Mouse (Mus musculus) midbrain, embryonic 11.5 days (tissue): ENCODE measurements at regions not wholly inside any gene's neighbourhood (a gene's known extent, or its start where the extent isn't known, plus 50 kb on each side); places are given as distances from the start of the nearest gene placed in this dataset.

ENCODE experiments used
- ATAC-seq: fragments of 200-750 bp; cut with Nextera tagmentation; 2 replicates; pipeline ENCODE4 v1.8.0; 2017; ENCODE audit warnings: moderate TSS enrichment, moderate library complexity; ENCODE audit not compliant: low FRiP score
- DNase-seq: peaks from one replicate; pipeline ENCODE4 v3.0.0; 2015; ENCODE audit warnings: low spot score; ENCODE audit errors: missing footprints
- H3K27ac ChIP-seq: fragments of 300-500 bp; sonication (generic); 2 replicates; pipeline ENCODE4 v1.5.1; 2014; ENCODE audit warnings: low read depth, low read length
- H3K27me3 ChIP-seq: fragments of 300-500 bp; sonication (generic); 2 replicates; pipeline ENCODE4 v1.6.1; 2014; ENCODE audit warnings: mild to moderate bottlenecking, low read length, moderate library complexity, mixed read lengths; ENCODE audit not compliant: control insufficient read depth, insufficient read depth
- H3K36me3 ChIP-seq: fragments of 300-500 bp; sonication (generic); 2 replicates; pipeline ENCODE4 v1.6.1; 2014; ENCODE audit warnings: mild to moderate bottlenecking, low read length, moderate library complexity, mixed read lengths; ENCODE audit not compliant: control insufficient read depth, insufficient read depth
- H3K4me1 ChIP-seq: fragments of 300-500 bp; sonication (generic); 2 replicates; pipeline ENCODE4 v1.6.1; 2014; ENCODE audit warnings: low read length; ENCODE audit not compliant: control insufficient read depth, insufficient read depth
- H3K4me2 ChIP-seq: fragments of 300-500 bp; sonication (generic); 2 replicates; pipeline ENCODE4 v1.6.1; 2014; ENCODE audit warnings: mild to moderate bottlenecking, moderate library complexity
- H3K4me3 ChIP-seq: fragments of 300-500 bp; sonication (generic); 2 replicates; pipeline ENCODE4 v1.5.1; 2014; ENCODE audit warnings: low read depth, low read length
- H3K9ac ChIP-seq: fragments of 300-500 bp; sonication (generic); 2 replicates; pipeline ENCODE4 v1.6.1; 2014; ENCODE audit warnings: low read length
- H3K9me3 ChIP-seq: fragments of 300-500 bp; sonication (generic); 2 replicates; pipeline ENCODE4 v1.6.1; 2016; ENCODE audit warnings: low read length; ENCODE audit not compliant: control insufficient read depth
- WGBS: fragments of 180-500 bp; shearing (Covaris S2); extraction: QIAGEN DNeasy Blood & Tissue Kit; methylation state at CpG from one replicate; pipeline ENCODE4 v1.1.7; 2014; 5-methylcytosine and 5-hydroxymethylcytosine counted together

DNA sequence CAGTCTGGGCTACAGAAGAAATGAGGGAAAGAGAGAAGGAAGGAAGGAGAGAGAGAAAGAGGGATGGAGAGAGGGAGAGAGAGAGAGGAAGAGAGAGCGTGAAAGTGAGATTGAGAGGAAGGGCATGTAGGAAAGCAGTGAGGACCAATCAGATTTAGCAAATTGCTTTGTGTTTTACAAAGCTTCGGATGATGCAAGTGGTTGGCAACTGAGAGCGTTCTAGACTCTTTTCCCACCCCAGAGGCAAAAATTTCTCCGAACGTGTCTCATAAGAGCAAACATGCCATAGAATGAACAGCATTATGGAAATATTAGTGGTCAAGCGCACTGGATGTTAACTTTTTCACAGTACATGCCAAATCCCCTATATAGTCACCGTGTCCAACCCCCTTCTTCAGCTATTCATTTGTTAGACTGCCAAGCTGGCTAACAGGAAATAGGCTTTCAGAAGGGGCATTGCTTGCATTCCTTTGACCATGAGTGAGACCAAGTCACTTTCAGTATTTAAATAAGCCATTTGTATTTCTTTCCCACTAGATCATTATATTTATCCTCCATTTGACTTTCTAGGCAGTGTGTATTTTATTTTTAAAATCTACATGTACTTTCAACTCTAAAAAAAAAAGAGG lies 139.7 kb upstream of the Foxa2 start:
- 89% methylated on average over 7 of the region's 7 CpGs for WGBS

GRCm38 (mm10) chr2:148188865-148189264 lies 142.1 kb upstream of the Foxa2 start:
- no peaks in the 10 kb centered on the region for H3K4me1 ChIP-seq
- DNase-seq (peak; percentile 44), ATAC-seq (no peak)
- H3K27me3 ChIP-seq: no peaks in the 10 kb centered on the region
- no peak overlapping the region for H3K27ac ChIP-seq
- no peaks in the 10 kb centered on the region for H3K36me3 ChIP-seq
- H3K4me3 ChIP-seq: no peak overlapping the region
- H3K9me3 ChIP-seq: no peaks in the 10 kb centered on the region
- 87% methylated on average over 2 of the region's 2 CpGs for WGBS
- no peak overlapping the region for H3K9ac ChIP-seq
- no peak overlapping the region for H3K4me2 ChIP-seq

More for the DNA sequence above, 139.7 kb upstream of the Foxa2 start:
- Histone ChIP-seq H3K9me3 (no peaks in the 10 kb centered on the region), H3K27me3 (no peaks in the 10 kb centered on the region), H3K4me3 (no peak overlapping the region), H3K36me3 (no peaks in the 10 kb centered on the region), H3K9ac (no peak overlapping the region), H3K27ac (no peak overlapping the region), H3K4me1 (no peaks in the 10 kb centered on the region), H3K4me2 (no peak overlapping the region)
- ATAC-seq (no peak), DNase-seq (peak; percentile 56)

DNA sequence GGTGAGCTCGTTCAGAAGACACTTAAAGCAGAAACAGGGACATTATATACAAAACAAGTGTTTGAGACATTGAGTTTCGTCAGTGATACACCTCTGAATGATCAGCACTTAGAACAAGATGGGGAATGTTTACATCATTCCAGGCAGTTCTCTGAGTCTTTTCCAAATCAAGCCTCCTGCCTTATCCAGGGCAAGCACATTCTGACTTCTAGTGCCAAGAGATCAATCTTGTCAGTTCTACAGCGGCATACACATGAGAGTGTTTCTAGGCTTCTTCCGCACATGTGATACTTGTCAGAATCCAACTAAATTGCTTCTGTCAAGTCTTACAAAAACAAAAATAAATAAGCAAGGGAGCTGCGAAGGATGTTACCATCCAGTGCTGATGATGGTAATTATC lies 142.5 kb upstream of the Foxa2 start:
- no peak for DNase-seq
- no peak overlapping the region for H3K4me3 ChIP-seq
- no peaks in the 10 kb centered on the region for H3K27me3 ChIP-seq
- no peak overlapping the region for H3K27ac ChIP-seq
- no peaks in the 10 kb centered on the region for H3K36me3 ChIP-seq
- no peaks in the 10 kb centered on the region for H3K9me3 ChIP-seq
- H3K9ac ChIP-seq: no peak overlapping the region
- 76% methylated on average over 5 of the region's 5 CpGs for WGBS
- no peaks in the 10 kb centered on the region for H3K4me1 ChIP-seq
- no peak for ATAC-seq
- H3K4me2 ChIP-seq: no peak overlapping the region

DNA sequence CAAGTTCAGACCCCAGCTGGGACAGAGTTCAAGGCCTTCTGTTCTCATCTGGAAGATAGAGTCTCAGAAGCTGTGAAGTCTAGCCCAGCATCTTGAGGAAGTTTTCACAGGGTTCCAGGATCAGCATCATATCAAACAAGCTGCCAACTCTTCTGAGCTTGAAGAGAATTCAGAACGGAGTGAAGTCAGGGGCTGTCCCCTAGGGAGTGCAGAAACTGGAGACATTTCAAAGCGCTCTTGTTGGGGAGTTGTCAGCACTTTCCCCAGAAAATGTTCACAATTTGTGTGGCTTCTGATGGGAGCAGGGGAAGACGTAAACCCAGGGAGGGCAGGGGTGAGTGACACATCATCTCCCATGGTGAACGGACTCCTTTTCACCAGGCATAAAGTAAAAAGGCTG lies 146.2 kb upstream of the Foxa2 start:
- WGBS: 65% methylated on average over 4 of the region's 4 CpGs

GRCm38 (mm10) chr2:148197375-148198015 lies 150.7 kb upstream of the Foxa2 start:
- H3K36me3 ChIP-seq: no peaks in the 10 kb centered on the region
- no peaks in the 10 kb centered on the region for H3K4me1 ChIP-seq
- no peaks in the 10 kb centered on the region for H3K27me3 ChIP-seq
- WGBS: 81% methylated on average over 7 of the region's 7 CpGs
- no peak overlapping the region for H3K4me2 ChIP-seq
- H3K27ac ChIP-seq: no peak overlapping the region
- no peaks in the 10 kb centered on the region for H3K9me3 ChIP-seq
- no peak overlapping the region for H3K9ac ChIP-seq
- DNase-seq (peak; percentile 75), ATAC-seq (no peak)
- no peak overlapping the region for H3K4me3 ChIP-seq

More for the DNA sequence above, 146.2 kb upstream of the Foxa2 start:
- H3K9me3 ChIP-seq: no peaks in the 10 kb centered on the region
- no peaks in the 10 kb centered on the region for H3K4me1 ChIP-seq
- H3K36me3 ChIP-seq: no peaks in the 10 kb centered on the region
- H3K4me3 ChIP-seq: no peak overlapping the region
- DNase-seq (peak; percentile 12), ATAC-seq (no peak)
- H3K9ac ChIP-seq: no peak overlapping the region
- H3K27me3 ChIP-seq: no peaks in the 10 kb centered on the region
- H3K27ac ChIP-seq: no peak overlapping the region
- no peak overlapping the region for H3K4me2 ChIP-seq

GRCm38 (mm10) chr2:148206633-148207032 lies 159.9 kb upstream of the Foxa2 start:
- Histone ChIP-seq H3K27ac (no peak overlapping the region), H3K9me3 (no peaks in the 10 kb centered on the region), H3K36me3 (no peaks in the 10 kb centered on the region), H3K4me3 (no peak overlapping the region), H3K4me2 (no peak overlapping the region), H3K9ac (no peak overlapping the region), H3K27me3 (no peaks in the 10 kb centered on the region), H3K4me1 (no peaks in the 10 kb centered on the region)
- 28% methylated on average over 1 of the region's 1 CpGs for WGBS
- ATAC-seq (no peak), DNase-seq (no peak)

DNA sequence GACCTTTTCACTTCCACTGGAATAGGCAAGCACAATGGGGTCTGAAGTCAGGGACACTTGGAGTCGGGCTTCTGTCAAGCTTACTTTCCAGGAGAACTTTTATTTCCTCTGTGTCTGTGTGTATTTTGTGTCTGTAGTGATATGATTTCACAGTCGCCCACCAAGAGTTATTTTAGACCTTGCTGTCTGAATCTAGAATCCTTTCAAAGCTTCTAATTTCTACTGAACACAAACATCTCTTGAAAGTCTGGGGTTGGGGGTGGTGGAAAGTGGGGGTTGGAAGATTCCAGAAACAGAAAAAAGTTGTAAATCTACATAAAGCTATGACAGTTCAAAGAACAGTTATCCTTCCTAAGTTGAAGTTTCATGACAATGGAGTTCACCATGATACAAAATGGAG lies 164.0 kb upstream of the Foxa2 start:
- no peak overlapping the region for H3K9ac ChIP-seq

DNA sequence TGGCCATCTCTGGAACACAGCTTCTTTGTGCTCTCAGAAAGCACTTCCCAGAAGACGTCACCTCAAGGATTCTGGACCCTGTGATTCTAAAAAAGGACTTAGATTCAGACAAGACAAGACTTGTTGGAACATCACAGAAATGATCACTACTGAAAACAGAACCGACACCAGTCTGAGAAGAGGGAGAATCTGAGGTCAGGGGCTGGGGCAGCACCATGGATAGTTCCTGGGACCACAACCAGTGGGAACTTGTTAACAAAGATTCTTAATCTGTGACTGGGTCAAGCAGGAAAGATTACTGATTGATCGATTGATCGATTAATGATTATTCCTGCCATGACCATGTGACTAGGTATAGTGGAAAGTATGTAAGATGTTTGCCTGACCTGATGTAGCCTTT lies 170.4 kb upstream of the Foxa2 start:
- ATAC-seq (no peak), DNase-seq (no peak)
- H3K27ac ChIP-seq: no peak overlapping the region
- H3K36me3 ChIP-seq: no peaks in the 10 kb centered on the region
- no peaks in the 10 kb centered on the region for H3K4me1 ChIP-seq
- no peaks in the 10 kb centered on the region for H3K9me3 ChIP-seq
- H3K4me2 ChIP-seq: no peak overlapping the region
- no peak overlapping the region for H3K4me3 ChIP-seq
- no peaks in the 10 kb centered on the region for H3K27me3 ChIP-seq
- WGBS: 86% methylated on average over 4 of the region's 4 CpGs
- H3K9ac ChIP-seq: no peak overlapping the region

More for the DNA sequence above, 164.0 kb upstream of the Foxa2 start:
- DNase-seq: no peak
- Histone ChIP-seq H3K4me1 (no peaks in the 10 kb centered on the region), H3K27ac (no peak overlapping the region), H3K36me3 (no peaks in the 10 kb centered on the region), H3K9me3 (no peaks in the 10 kb centered on the region), H3K4me2 (no peak overlapping the region), H3K27me3 (no peaks in the 10 kb centered on the region), H3K4me3 (no peak overlapping the region)
- WGBS: 72% methylated on average over 2 of the region's 2 CpGs
- no peak for ATAC-seq

DNA sequence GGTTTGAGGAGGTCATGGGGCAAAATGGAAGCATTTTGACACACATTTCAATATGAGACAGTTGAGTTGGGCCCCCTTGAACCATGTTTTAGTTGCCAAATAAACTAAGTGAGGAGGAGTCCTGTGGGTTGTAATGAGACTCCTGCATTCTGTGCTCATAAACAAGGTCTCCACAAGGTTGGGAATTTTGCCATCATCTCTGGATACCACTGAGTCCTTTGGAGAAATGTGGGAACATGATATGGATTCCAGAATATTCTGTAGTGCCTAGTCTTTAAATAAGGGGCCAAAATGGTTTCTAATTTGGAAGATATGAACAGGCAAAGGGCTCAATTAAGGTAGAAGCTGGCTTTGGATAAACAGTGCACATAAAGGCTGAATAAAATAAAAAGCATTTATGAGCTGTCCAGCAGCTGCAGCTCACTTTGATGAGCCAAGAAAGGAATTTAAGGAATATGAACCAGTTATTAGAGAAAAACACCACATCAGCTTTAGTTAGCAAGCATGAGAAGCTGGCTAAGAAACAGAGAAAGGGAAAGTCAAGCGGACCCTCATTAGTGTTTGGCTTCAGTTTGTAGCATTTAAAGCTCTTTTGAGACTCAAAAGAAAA lies 161.3 kb upstream of the Sstr4 start:
- no peak for DNase-seq
- Histone ChIP-seq H3K9ac (no peak overlapping the region), H3K27me3 (no peaks in the 10 kb centered on the region), H3K4me3 (no peak overlapping the region), H3K36me3 (no peaks in the 10 kb centered on the region), H3K4me2 (no peak overlapping the region), H3K4me1 (no peaks in the 10 kb centered on the region), H3K9me3 (no peaks in the 10 kb centered on the region), H3K27ac (no peak overlapping the region)
- no peak for ATAC-seq
- 88% methylated on average over 1 of the region's 1 CpGs for WGBS
